Comparison of ENCODE assay signal across 9 mouse cellular contexts in the genomic region with DNA sequence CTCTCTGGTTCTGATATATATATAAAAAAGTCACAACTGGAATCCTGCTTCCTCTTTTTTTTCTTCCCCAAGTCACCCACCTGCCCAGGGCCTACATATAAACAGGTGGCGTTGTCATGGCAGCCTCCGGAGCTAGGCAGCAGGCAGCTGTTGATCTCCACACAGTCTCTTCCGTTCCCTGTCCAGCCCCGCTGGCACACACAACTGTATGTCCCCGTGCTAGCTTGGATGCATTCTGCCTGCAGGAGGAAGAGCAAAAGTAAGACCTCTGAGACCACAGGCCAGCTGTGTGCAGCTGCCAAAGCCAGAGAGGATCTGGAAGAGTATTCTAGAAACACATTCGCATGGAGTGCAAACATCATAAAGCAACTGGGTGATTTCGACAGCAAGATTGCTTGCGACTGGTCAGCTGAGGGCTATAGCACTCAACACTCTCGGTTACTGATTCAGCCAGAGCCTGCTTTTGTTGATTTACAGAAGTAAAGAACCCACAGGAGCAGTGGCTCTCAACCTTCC.
A peak's percentile ranks its signal among the peaks of the same experiment; 100 is the strongest.
DNase-seq lines count a peak whose midpoint lies in the region; ATAC-seq lines count a peak whose summit lies in the region.
"Had no signal": no experiment of that assay in that cellular context is flagged by ENCODE, and none has a peak within 500 bp of the region (broad histone marks: within the 10 kb centered on the region; RNA-seq: fewer than 3 reads in every experiment).

No protein-coding gene starts in this region.

- no peak overlapping the region for H3K4me2 ChIP-seq in limb, embryonic 13.5 days (replicated peaks)
- no peak overlapping the region for H3K4me2 ChIP-seq in stomach, embryonic 15.5 days
- no peak overlapping the region for H3K4me2 ChIP-seq in neural tube, embryonic 15.5 days
- H3K4me2 ChIP-seq: midbrain, embryonic 15.5 days had no signal

- H3K4me3 ChIP-seq in limb, embryonic 13.5 days = no peak overlapping the region
- no peak overlapping the region for H3K4me3 ChIP-seq in limb, embryonic 10.5 days
- H3K4me3 ChIP-seq in stomach, embryonic 15.5 days (replicated peaks) = no peak overlapping the region
- no peak overlapping the region for H3K4me3 ChIP-seq in neural tube, embryonic 15.5 days (replicated peaks)
- H3K4me3 ChIP-seq: midbrain, embryonic 15.5 days had no signal

- H3K27me3 ChIP-seq in limb, embryonic 13.5 days = no peaks in the 10 kb centered on the region
- no peaks in the 10 kb centered on the region for H3K27me3 ChIP-seq in limb, embryonic 10.5 days (ENCODE audit: low read depth, poor library complexity, severe bottlenecking)
- H3K27me3 ChIP-seq in stomach, embryonic 15.5 days (replicated peaks) = no peaks in the 10 kb centered on the region
- no peaks in the 10 kb centered on the region for H3K27me3 ChIP-seq in neural tube, embryonic 15.5 days (replicated peaks)
- H3K27me3 ChIP-seq: midbrain, embryonic 15.5 days had no signal

- H3K9ac ChIP-seq in limb, embryonic 13.5 days = no peak overlapping the region
- H3K9ac ChIP-seq in stomach, embryonic 15.5 days = no peak overlapping the region
- no peak overlapping the region for H3K9ac ChIP-seq in neural tube, embryonic 15.5 days (replicated peaks)
- H3K9ac ChIP-seq: midbrain, embryonic 15.5 days had no signal

- H3K27ac ChIP-seq in limb, embryonic 13.5 days = no peak overlapping the region
- H3K27ac ChIP-seq in limb, embryonic 10.5 days = no peak overlapping the region
- H3K27ac ChIP-seq in stomach, embryonic 15.5 days = no peak overlapping the region
- H3K27ac ChIP-seq in neural tube, embryonic 15.5 days (replicated peaks) = no peak overlapping the region
- H3K27ac ChIP-seq: midbrain, embryonic 15.5 days had no signal

- ATAC-seq in limb, embryonic 13.5 days (ENCODE audit: low FRiP score, low read depth) = peak; percentile 29; the same call in 1 of the 2 replicates
- 0 out of 2 replicates have a peak, but pooled peaks have one; percentile 22 for ATAC-seq in granulocyte monocyte progenitor cell, adult 5-6 weeks (replicated peaks; ENCODE audit: poor library complexity, severe bottlenecking)
- peak; percentile 65 for ATAC-seq in stomach, embryonic 15.5 days (ENCODE audit: insufficient read depth, low FRiP score, low read depth)
- ATAC-seq in cerebellum, adult (ENCODE audit: insufficient number of reproducible peaks, low FRiP score, low TSS enrichment) = no peak
- ATAC-seq in neural tube, embryonic 15.5 days (ENCODE audit: low FRiP score) = no peak
- ATAC-seq: midbrain, embryonic 15.5 days had no signal

- no peaks in the 10 kb centered on the region for H3K9me3 ChIP-seq in limb, embryonic 13.5 days
- H3K9me3 ChIP-seq in limb, embryonic 10.5 days (replicated peaks) = no peaks in the 10 kb centered on the region
- H3K9me3 ChIP-seq in stomach, embryonic 15.5 days = no peaks in the 10 kb centered on the region
- H3K9me3 ChIP-seq in neural tube, embryonic 15.5 days (replicated peaks) = no peaks in the 10 kb centered on the region
- H3K9me3 ChIP-seq: midbrain, embryonic 15.5 days had no signal

- DNase-seq in limb, embryonic 10.5 days (ENCODE audit: low spot score) = no peak
- peak; percentile 81 for DNase-seq in kidney, postnatal 10 days
- no peak for DNase-seq in retina, postnatal 1 day

- WGBS in limb, embryonic 13.5 days = 73% methylated on average over 9 of the region's 9 CpGs
- WGBS in limb, embryonic 10.5 days = 88% methylated on average over 9 of the region's 9 CpGs
- WGBS in stomach, embryonic 15.5 days = 44% methylated on average over 9 of the region's 9 CpGs
- 75% methylated on average over 9 of the region's 9 CpGs for WGBS in neural tube, embryonic 15.5 days

- H3K36me3 ChIP-seq in limb, embryonic 13.5 days = no peaks in the 10 kb centered on the region
- H3K36me3 ChIP-seq in limb, embryonic 10.5 days = no peaks in the 10 kb centered on the region
- H3K36me3 ChIP-seq in stomach, embryonic 15.5 days = no peaks in the 10 kb centered on the region
- no peaks in the 10 kb centered on the region for H3K36me3 ChIP-seq in neural tube, embryonic 15.5 days
- H3K36me3 ChIP-seq: midbrain, embryonic 15.5 days had no signal

- no peaks in the 10 kb centered on the region for H3K4me1 ChIP-seq in limb, embryonic 13.5 days
- no peaks in the 10 kb centered on the region; the same call in 1 of the 2 replicates for H3K4me1 ChIP-seq in limb, embryonic 10.5 days
- 0 out of 2 replicates have a peak, but pooled peaks cover 5% of the 10 kb centered on the region for H3K4me1 ChIP-seq in stomach, embryonic 15.5 days
- H3K4me1 ChIP-seq in neural tube, embryonic 15.5 days = peaks cover 13% of the 10 kb centered on the region; the same call in 1 of the 2 replicates

Comparison
In these comparisons a context has a peak if more than half of its experiments do, and no peak if none do; other contexts are left out.
1. ATAC-seq: peak in limb, embryonic 13.5 days (single experiment), granulocyte monocyte progenitor cell, adult 5-6 weeks (single experiment) and stomach, embryonic 15.5 days (single experiment); none in cerebellum, adult (single experiment) and neural tube, embryonic 15.5 days (single experiment).